Mouse (Mus musculus): Measurements from ENCODE around the gene Dysf. TPM values are rescaled to one million over a fixed set of nuclear protein-coding genes. Genes with fewer than 3 reads are reported as not detected.

Gene Dysf
- polyA plus RNA-seq, 1 experiment, result 5.9 TPM

- Histone ChIP-seq H3K27me3 (ENCODE audit: control insufficient read depth, insufficient read depth, low read length) (no peaks in the 10 kb centered on the region), H3K4me1 (ENCODE audit: control insufficient read depth, insufficient read depth, low read length) (no peaks in the 10 kb centered on the region), H3K27ac (ENCODE audit: insufficient read depth, low read length) (no peak overlapping the region), H3K4me3 (replicated peaks; ENCODE audit: insufficient read depth, low read depth, low read length) (no peak overlapping the region)
- TF ChIP-seq POLR2A (IDR thresholded peaks at IDR 0.05; ENCODE audit: borderline replicate concordance, insufficient read depth, low read length) (no peak), CTCF (IDR thresholded peaks at IDR 0.05; ENCODE audit: borderline replicate concordance, insufficient read depth, low read depth, low read length) (no peak)
- WGBS, result 79% methylated on average over 6 of the region's 6 CpGs
- no peak for DNase-seq
These were observed 35.0 kb downstream of the Dysf start for GRCm38 (mm10) chr6:84043251-84043940.

DNA sequence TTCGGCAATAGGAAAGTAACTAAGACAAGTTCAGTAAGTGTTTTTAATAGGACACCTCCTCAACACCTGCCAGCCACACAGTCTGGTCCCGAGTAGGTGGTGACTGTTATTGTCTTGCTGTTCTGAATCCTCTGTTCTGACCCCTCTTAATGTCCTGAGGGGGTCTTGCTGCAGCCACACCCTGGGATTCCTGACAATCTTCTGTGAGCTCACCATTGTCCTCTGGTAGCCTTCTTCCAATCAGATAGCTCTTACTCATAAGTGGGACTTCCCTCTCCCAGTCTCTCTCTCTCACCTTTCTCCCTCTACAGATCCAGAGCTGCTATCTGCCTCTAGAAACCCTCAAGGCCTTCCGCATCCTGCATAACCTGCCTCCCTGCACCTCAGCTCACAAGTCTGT, 36.3 kb downstream of the Dysf start:
- no peak for TF ChIP-seq CTCF (IDR thresholded peaks at IDR 0.05; ENCODE audit: borderline replicate concordance, insufficient read depth, low read depth, low read length)
- TF ChIP-seq POLR2A (IDR thresholded peaks at IDR 0.05; ENCODE audit: borderline replicate concordance, insufficient read depth, low read length), result no peak
- Histone ChIP-seq H3K27ac (ENCODE audit: insufficient read depth, low read length) (no peak overlapping the region), H3K4me3 (replicated peaks; ENCODE audit: insufficient read depth, low read depth, low read length) (no peak overlapping the region), H3K27me3 (ENCODE audit: control insufficient read depth, insufficient read depth, low read length) (no peaks in the 10 kb centered on the region), H3K4me1 (ENCODE audit: control insufficient read depth, insufficient read depth, low read length) (no peaks in the 10 kb centered on the region)
- WGBS, result 81% methylated on average over 3 of the region's 3 CpGs
- DNase-seq, result no peak

DNA sequence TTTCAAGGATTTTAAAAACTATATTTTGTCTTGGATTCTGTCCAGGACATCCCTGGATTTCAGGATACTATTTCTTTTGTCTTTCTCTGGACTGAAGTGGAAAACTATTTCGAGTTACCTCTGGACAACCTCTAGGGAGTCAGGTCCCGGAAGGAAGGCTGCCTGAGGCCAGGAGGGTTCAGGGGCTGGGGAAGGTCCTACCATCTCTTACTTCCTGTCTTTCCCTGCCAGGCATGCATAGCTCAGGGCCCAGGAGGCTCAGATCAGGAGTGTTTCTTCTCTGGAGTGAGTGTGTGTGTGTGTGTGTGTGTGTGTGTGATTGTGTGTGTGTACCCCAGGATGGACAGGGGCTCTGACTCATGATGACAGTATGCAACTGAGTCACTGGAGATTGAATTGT, 40.5 kb downstream of the Dysf start:
- Histone ChIP-seq H3K4me1 (ENCODE audit: control insufficient read depth, insufficient read depth, low read length) (no peaks in the 10 kb centered on the region), H3K27me3 (ENCODE audit: control insufficient read depth, insufficient read depth, low read length) (no peaks in the 10 kb centered on the region), H3K27ac (ENCODE audit: insufficient read depth, low read length) (no peak overlapping the region), H3K4me3 (replicated peaks; ENCODE audit: insufficient read depth, low read depth, low read length) (no peak overlapping the region)
- WGBS, result 67% methylated on average over 2 of the region's 2 CpGs
- no peak for TF ChIP-seq CTCF (IDR thresholded peaks at IDR 0.05; ENCODE audit: borderline replicate concordance, insufficient read depth, low read depth, low read length)
- no peak for TF ChIP-seq POLR2A (IDR thresholded peaks at IDR 0.05; ENCODE audit: borderline replicate concordance, insufficient read depth, low read length)
- no peak for DNase-seq

DNA sequence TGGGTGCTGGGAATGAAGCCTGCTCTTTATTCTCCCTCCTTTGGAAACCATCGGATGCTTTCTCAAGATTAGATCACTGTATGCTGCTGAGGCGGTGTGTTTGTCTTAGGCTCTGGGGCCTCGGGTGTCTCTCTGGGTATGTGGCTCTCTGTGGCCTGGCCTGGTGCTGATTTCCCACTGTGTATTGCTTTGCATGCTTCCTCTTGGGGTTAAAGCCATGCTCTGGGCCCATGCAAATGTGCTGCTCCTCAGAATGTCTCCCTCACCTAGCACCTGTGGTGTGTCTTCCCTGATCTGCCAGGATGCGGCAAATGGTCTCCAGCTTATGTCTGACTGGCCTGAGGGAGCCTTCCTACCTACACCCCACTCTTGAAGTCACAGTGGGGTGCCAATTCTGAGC, 41.8 kb downstream of the Dysf start:
- TF ChIP-seq CTCF (IDR thresholded peaks at IDR 0.05; ENCODE audit: borderline replicate concordance, insufficient read depth, low read depth, low read length), result no peak
- TF ChIP-seq POLR2A (IDR thresholded peaks at IDR 0.05; ENCODE audit: borderline replicate concordance, insufficient read depth, low read length), result no peak
- WGBS, result 95% methylated on average over 4 of the region's 4 CpGs
- no peak for DNase-seq
- H3K4me3 ChIP-seq (replicated peaks; ENCODE audit: insufficient read depth, low read depth, low read length), result no peak overlapping the region
- no peaks in the 10 kb centered on the region for H3K4me1 ChIP-seq (ENCODE audit: control insufficient read depth, insufficient read depth, low read length)
- no peak overlapping the region for H3K27ac ChIP-seq (ENCODE audit: insufficient read depth, low read length)
- no peaks in the 10 kb centered on the region for H3K27me3 ChIP-seq (ENCODE audit: control insufficient read depth, insufficient read depth, low read length)

DNA sequence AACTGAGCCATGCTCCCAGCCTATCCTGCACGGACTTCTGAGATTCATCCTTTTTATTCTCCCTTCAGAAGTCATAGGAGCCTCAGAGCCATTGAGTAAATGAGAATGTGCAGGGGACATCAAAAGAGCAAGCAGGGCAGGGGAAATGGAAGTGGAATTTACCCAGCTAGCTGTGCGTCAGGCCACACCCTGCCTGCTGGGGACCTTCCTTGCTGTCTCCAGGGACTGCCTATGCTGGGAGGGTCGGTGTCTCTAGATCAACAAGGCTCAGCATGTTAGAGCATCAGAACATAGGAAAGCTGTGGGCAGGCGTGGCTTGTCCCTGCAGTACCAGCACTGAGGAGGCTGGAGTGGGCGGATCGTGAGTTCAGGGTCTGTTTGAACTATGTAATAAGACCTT, 42.6 kb downstream of the Dysf start:
- H3K27ac ChIP-seq (ENCODE audit: insufficient read depth, low read length), result no peak overlapping the region
- DNase-seq, result no peak
- H3K4me1 ChIP-seq (ENCODE audit: control insufficient read depth, insufficient read depth, low read length), result no peaks in the 10 kb centered on the region
- no peaks in the 10 kb centered on the region for H3K27me3 ChIP-seq (ENCODE audit: control insufficient read depth, insufficient read depth, low read length)
- no peak for TF ChIP-seq POLR2A (IDR thresholded peaks at IDR 0.05; ENCODE audit: borderline replicate concordance, insufficient read depth, low read length)
- TF ChIP-seq CTCF (IDR thresholded peaks at IDR 0.05; ENCODE audit: borderline replicate concordance, insufficient read depth, low read depth, low read length), result no peak
- WGBS, result 65% methylated on average over 6 of the region's 6 CpGs
- no peak overlapping the region for H3K4me3 ChIP-seq (replicated peaks; ENCODE audit: insufficient read depth, low read depth, low read length)

- TF ChIP-seq CTCF (IDR thresholded peaks at IDR 0.05; ENCODE audit: borderline replicate concordance, insufficient read depth, low read depth, low read length) (no peak), POLR2A (IDR thresholded peaks at IDR 0.05; ENCODE audit: borderline replicate concordance, insufficient read depth, low read length) (no peak)
- no peak overlapping the region for H3K27ac ChIP-seq (ENCODE audit: insufficient read depth, low read length)
- 81% methylated on average over 9 of the region's 9 CpGs for WGBS
These were observed 45.6 kb downstream of the Dysf start for GRCm38 (mm10) chr6:84053874-84054530.

DNA sequence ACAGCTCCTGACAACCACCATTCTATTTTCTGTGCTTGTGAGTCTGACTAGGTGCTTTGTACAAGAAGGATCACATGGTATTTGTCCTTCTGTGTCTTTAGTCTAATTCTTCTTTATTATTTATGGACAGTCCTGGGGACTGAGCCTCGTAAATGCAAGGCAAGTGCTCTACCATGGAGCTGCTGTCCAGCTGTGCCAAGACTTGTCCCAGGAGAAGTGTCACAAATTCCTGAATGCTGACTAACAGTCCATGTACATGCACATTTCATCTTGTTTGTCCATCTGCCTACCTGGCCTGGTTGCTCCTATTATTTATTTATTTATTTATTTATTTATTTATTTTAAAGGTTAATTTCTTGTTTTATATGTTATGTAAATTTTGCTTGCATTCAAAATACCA, 47.2 kb downstream of the Dysf start:
- no peak for DNase-seq
- no peak overlapping the region for H3K4me3 ChIP-seq (replicated peaks; ENCODE audit: insufficient read depth, low read depth, low read length)
- H3K27ac ChIP-seq (ENCODE audit: insufficient read depth, low read length), result no peak overlapping the region
- 49% methylated on average over 1 of the region's 1 CpGs for WGBS
- no peak for TF ChIP-seq CTCF (IDR thresholded peaks at IDR 0.05; ENCODE audit: borderline replicate concordance, insufficient read depth, low read depth, low read length)
- H3K27me3 ChIP-seq (ENCODE audit: control insufficient read depth, insufficient read depth, low read length), result no peaks in the 10 kb centered on the region
- no peaks in the 10 kb centered on the region for H3K4me1 ChIP-seq (ENCODE audit: control insufficient read depth, insufficient read depth, low read length)

More at GRCm38 (mm10) chr6:84053874-84054530, 45.6 kb downstream of the Dysf start:
- no peaks in the 10 kb centered on the region for H3K4me1 ChIP-seq (ENCODE audit: control insufficient read depth, insufficient read depth, low read length)
- H3K27me3 ChIP-seq (ENCODE audit: control insufficient read depth, insufficient read depth, low read length), result no peaks in the 10 kb centered on the region
- DNase-seq, result no peak
- H3K4me3 ChIP-seq (replicated peaks; ENCODE audit: insufficient read depth, low read depth, low read length), result no peak overlapping the region

DNA sequence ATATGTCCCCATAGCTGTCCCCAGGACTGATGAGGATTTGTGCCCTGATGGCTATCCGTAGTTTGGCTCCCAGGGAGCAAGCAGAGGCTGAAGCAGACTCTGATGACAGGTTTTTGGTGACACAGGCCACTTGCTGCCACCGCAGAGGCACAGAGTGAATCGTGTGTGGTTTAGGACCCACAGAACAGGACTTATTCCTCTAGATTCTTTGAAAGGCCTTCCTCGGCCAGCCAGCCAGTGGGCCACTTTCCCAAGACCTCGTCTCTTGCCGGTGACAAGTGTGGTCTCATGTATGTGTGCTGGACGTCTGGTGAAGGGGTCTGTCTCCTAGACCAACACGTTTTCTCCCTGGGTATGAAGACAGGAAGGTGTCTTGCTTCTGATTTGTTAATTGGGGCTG, 48.8 kb downstream of the Dysf start:
- no peak overlapping the region for H3K27ac ChIP-seq (ENCODE audit: insufficient read depth, low read length)
- WGBS, result 87% methylated on average over 8 of the region's 8 CpGs
- no peaks in the 10 kb centered on the region for H3K4me1 ChIP-seq (ENCODE audit: control insufficient read depth, insufficient read depth, low read length)
- H3K4me3 ChIP-seq (replicated peaks; ENCODE audit: insufficient read depth, low read depth, low read length), result no peak overlapping the region
- no peak for DNase-seq
- TF ChIP-seq CTCF (IDR thresholded peaks at IDR 0.05; ENCODE audit: borderline replicate concordance, insufficient read depth, low read depth, low read length), result no peak
- no peak for TF ChIP-seq POLR2A (IDR thresholded peaks at IDR 0.05; ENCODE audit: borderline replicate concordance, insufficient read depth, low read length)
- H3K27me3 ChIP-seq (ENCODE audit: control insufficient read depth, insufficient read depth, low read length), result no peaks in the 10 kb centered on the region
